Mouse (Mus musculus) effector memory CD4-positive, alpha-beta T cell, adult 7 months (primary cell): ENCODE results near the gene Haus2. TPM values are rescaled to one million over a fixed set of nuclear protein-coding genes. Genes with fewer than 3 reads are reported as not detected.

Experiments used
- polyA plus RNA-seq: library from polyadenylated mRNA; unstranded; fragments of 100-300 nt; shearing (Covaris generic); gene quantifications from one replicate; pipeline ENCODE4 v1.2.1, GENCODE M21; 2017

The Haus2 gene
- 21.6 TPM for polyA plus RNA-seq

GRCm38 (mm10) chr2:120608830-120609723 is at the start of gene Haus2, which contains the start of gene Lrrc57:
TSS of gene Haus2 (plus strand) at chr2:120609383.
TSS of gene Lrrc57 (minus strand) at chr2:120609520.

GRCm38 (mm10) chr2:120563235-120563990 is 45.8 kb upstream of the Haus2 start, which contains the start of gene Zfp106:
TSS of gene Zfp106 (minus strand) at chr2:120563843.

GRCm38 (mm10) chr2:120566886-120567797 is 42.0 kb upstream of the Haus2 start, which contains the start of gene Snap23:
TSS of gene Snap23 (plus strand) at chr2:120567671.

GRCm38 (mm10) chr2:120628886-120629735 is 19.9 kb downstream of the Haus2 start, which contains the start of gene Stard9:
TSS of gene Stard9 (plus strand) at chr2:120629121.

Other genes with a start within 250 kb of the Haus2 start
- 17.2 TPM for gene Ganc, start 205.5 kb upstream of the Haus2 start, polyA plus RNA-seq
- gene Tmem87a, start 205.3 kb upstream of the Haus2 start, polyA plus RNA-seq, result 22.1 TPM
- gene Capn3, start 153.4 kb upstream of the Haus2 start, polyA plus RNA-seq, result 0.66 TPM
- gene Zfp106, start 45.5 kb upstream of the Haus2 start, polyA plus RNA-seq, result 56.8 TPM
- 29.4 TPM for gene Snap23, start 41.7 kb upstream of the Haus2 start, polyA plus RNA-seq
- 16.2 TPM for gene Lrrc57, start 137 bp downstream of the Haus2 start, polyA plus RNA-seq
- gene Stard9, start 19.7 kb downstream of the Haus2 start, polyA plus RNA-seq, result 0.90 TPM
- gene Cdan1, start 240.7 kb downstream of the Haus2 start, polyA plus RNA-seq, result 18.7 TPM
- 6.4 TPM for gene Ttbk2, start 241.2 kb downstream of the Haus2 start, polyA plus RNA-seq